Mouse (Mus musculus) spleen, adult 2 months (tissue): ENCODE measurements around the gene Pcf11.
A peak's percentile ranks its signal among the peaks of the same experiment; 100 is the strongest.

Source experiments
- CTCF ChIP-seq: fragments of 200-500 bp; IDR thresholded peaks from 2 replicates; pipeline ENCODE4 v1.5.1; 2011; ENCODE audit warnings: mild to moderate bottlenecking, inconsistent platforms; ENCODE audit not compliant: insufficient read depth, insufficient read length, insufficient replicate concordance; ENCODE audit errors: extremely low read depth
- POLR2A ChIP-seq: fragments of 200-500 bp; IDR thresholded peaks from 2 replicates; pipeline ENCODE4 v1.6.1; 2011; ENCODE audit warnings: low read depth, low read length, inconsistent platforms

DNA sequence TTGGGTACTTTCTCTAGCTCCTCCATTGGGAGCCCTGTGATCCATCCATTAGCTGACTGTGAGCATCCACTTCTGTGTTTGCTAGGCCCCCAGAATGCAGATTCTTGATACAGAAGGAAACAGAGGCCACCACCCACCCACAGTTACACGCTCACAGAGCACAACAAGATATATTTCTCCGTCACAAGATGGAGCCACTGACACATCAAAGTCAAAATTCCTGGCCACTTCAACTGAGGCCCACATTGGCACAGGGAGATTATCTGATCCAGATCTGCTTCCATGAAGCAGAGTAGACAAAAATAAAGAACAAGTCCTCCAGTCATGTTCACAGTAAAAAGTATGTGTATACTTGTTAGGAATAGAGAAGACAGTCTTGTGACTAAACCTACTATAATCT lies 39.6 kb downstream of the Pcf11 start:
- TF ChIP-seq POLR2A = no peak
- TF ChIP-seq CTCF = peak; percentile 6; the same call in 1 of the 2 replicates
